Mouse (Mus musculus) cortical plate, adult 2 months (tissue): Measurements from ENCODE around the gene Ltb4r2.

Source experiments
- CTCF ChIP-seq: fragments of 200-500 bp; IDR thresholded peaks from 2 replicates; pipeline ENCODE4 v1.5.1; 2011; ENCODE audit warnings: mild to moderate bottlenecking, control low read depth, low read length; ENCODE audit not compliant: insufficient read depth; ENCODE audit errors: extremely low read depth
- POLR2A ChIP-seq: fragments of 200-500 bp; IDR thresholded peaks from 2 replicates; pipeline ENCODE4 v1.6.1; 2011; ENCODE audit warnings: mild to moderate bottlenecking, low read length, control low read depth; ENCODE audit not compliant: insufficient read depth; ENCODE audit errors: extremely low read depth

- TF ChIP-seq POLR2A (no peak), CTCF (no peak)
Observed at GRCm38 (mm10) chr14:55711786-55712185, 49.4 kb upstream of the Ltb4r2 start.
